Mouse (Mus musculus): ENCODE measurements around the gene Cdk6.

DNA sequence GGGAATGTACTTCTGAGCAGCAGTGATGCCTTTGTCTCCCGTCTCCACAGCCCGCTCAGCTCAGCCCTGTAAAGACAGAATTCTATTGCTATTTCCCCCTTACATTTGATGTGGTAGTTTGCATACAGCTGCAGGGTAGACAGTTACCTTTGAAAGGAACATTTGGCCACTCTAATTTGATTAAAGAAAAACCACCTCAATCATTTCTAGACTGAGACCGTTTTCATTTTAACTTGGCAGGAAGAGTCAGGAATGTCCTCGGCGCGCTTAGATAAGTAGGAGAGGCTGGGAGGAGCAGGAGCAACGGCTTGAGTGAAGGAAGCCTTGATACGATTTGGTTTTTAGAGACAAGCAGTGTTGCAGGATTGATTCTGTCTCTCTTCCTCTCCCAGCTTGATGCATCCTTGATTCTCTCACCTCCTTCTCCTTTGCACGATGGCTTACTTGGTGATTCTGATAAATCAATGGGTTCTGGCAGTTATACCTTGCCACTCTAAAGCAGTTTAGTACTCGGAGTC is 15.0 kb downstream of the Cdk6 start:
- TF ChIP-seq BHLHE40 (IDR thresholded peaks at IDR 0.05; ENCODE audit: low read depth, low read length) (peak; percentile 55), POLR2A (IDR thresholded peaks at IDR 0.05; ENCODE audit: low read depth, low read length) (no peak; the same call in 1 of the 2 replicates), USF1 (IDR thresholded peaks at IDR 0.05; ENCODE audit: low read depth, low read length) (no peak), CTCF (conservative IDR thresholded peaks at IDR 0.05 in 1 of 2, IDR thresholded peaks at IDR 0.05 in 1 of 2; ENCODE audit: low read depth in 2 of 2, low read length in 2 of 2) (no peak), MEF2A (IDR thresholded peaks at IDR 0.05; ENCODE audit: borderline replicate concordance, low read depth, low read length) (no peak), MXI1 (IDR thresholded peaks at IDR 0.05; ENCODE audit: low read depth, low read length) (no peak)

Data from CH12.LX (cell line).